Mouse (Mus musculus): Measurements from ENCODE around the gene Snrnp200.

- TF ChIP-seq POLR2A (IDR thresholded peaks at IDR 0.05; ENCODE audit: borderline replicate concordance, extremely low read depth, low read depth, low read length) (no peak; the same call in none of the 2 replicates), CTCF (IDR thresholded peaks at IDR 0.05; ENCODE audit: insufficient read depth, low read length) (no peak)
Measured at GRCm38 (mm10) chr2:127270300-127271041, 62.3 kb downstream of the Snrnp200 start.

Measured in lung, adult 2 months (tissue).